ENCODE assay signal across 9 mouse cellular contexts in genomic region chr6:48684319-48684718, GRCm38 (mm10). TPM values are rescaled to one million over a fixed set of nuclear protein-coding genes. Genes with fewer than 3 reads are reported as not detected.
DNase-seq lines count a peak whose midpoint lies in the region; ATAC-seq lines count a peak whose summit lies in the region.
"Had no signal": no experiment of that assay in that cellular context is flagged by ENCODE, and none has a peak within 500 bp of the region (broad histone marks: within the 10 kb centered on the region; RNA-seq: fewer than 3 reads in every experiment).

TSS of gene Gimap4 (plus strand) at chr6:48684549.

- H3K27me3 ChIP-seq in heart, embryonic 10.5 days (ENCODE audit: insufficient read depth, poor library complexity, severe bottlenecking): no peaks in the 10 kb centered on the region
- H3K27me3 ChIP-seq in limb, embryonic 13.5 days: no peaks in the 10 kb centered on the region
- H3K27me3 ChIP-seq in midbrain, embryonic 16.5 days (ENCODE audit: control insufficient read depth, insufficient read depth, low read depth, low read length): no peaks in the 10 kb centered on the region

- H3K4me2 ChIP-seq in limb, embryonic 13.5 days (replicated peaks): no peak within 1 kb of the TSS
- no peak within 1 kb of the TSS for H3K4me2 ChIP-seq in midbrain, embryonic 16.5 days (ENCODE audit: low read length)

- 63% methylated on average over 5 of the region's 5 CpGs for WGBS in heart, embryonic 10.5 days
- 73% methylated on average over 5 of the region's 5 CpGs for WGBS in limb, embryonic 13.5 days
- WGBS in midbrain, embryonic 16.5 days: 75% methylated on average over 5 of the region's 5 CpGs

- H3K27ac ChIP-seq in heart, embryonic 10.5 days: peak within 1 kb of the TSS; percentile 33
- H3K27ac ChIP-seq in limb, embryonic 13.5 days: no peak within 1 kb of the TSS
- no peak within 1 kb of the TSS for H3K27ac ChIP-seq in midbrain, embryonic 16.5 days (ENCODE audit: low read length)

- peak; percentile 74 for DNase-seq in CD4-positive helper T cell, adult 2 months (ENCODE audit: low read depth, low spot score)
- DNase-seq in CD4-positive, CD25-positive, alpha-beta regulatory T cell, adult 2 months (ENCODE audit: low read depth, low spot score): peak; percentile 74
- no peak for DNase-seq in heart, embryonic 10.5 days (ENCODE audit: low spot score)
- DNase-seq in neural tube, embryonic 10.5 days (ENCODE audit: extremely low spot score, low spot score): no peak
- no peak for DNase-seq in B cell, adult 2 months
- DNase-seq: thymus, postnatal 36 days had no signal

- ATAC-seq in limb, embryonic 13.5 days (ENCODE audit: low FRiP score, low read depth): no peak
- no peak for ATAC-seq in midbrain, embryonic 16.5 days

- no peaks in the 10 kb centered on the region for H3K9me3 ChIP-seq in heart, embryonic 10.5 days
- H3K9me3 ChIP-seq in limb, embryonic 13.5 days: no peaks in the 10 kb centered on the region
- no peaks in the 10 kb centered on the region for H3K9me3 ChIP-seq in midbrain, embryonic 16.5 days (replicated peaks; ENCODE audit: control insufficient read depth, low read length, poor library complexity, severe bottlenecking)

- no peaks in the 10 kb centered on the region for H3K36me3 ChIP-seq in heart, embryonic 10.5 days
- no peaks in the 10 kb centered on the region for H3K36me3 ChIP-seq in limb, embryonic 13.5 days
- no peaks in the 10 kb centered on the region for H3K36me3 ChIP-seq in midbrain, embryonic 16.5 days (ENCODE audit: control insufficient read depth, insufficient read depth, low read length)

- H3K9ac ChIP-seq in limb, embryonic 13.5 days: no peak within 1 kb of the TSS
- H3K9ac ChIP-seq in midbrain, embryonic 16.5 days (ENCODE audit: low read depth, low read length): no peak within 1 kb of the TSS

- no peak within 1 kb of the TSS for H3K4me3 ChIP-seq in heart, embryonic 10.5 days
- H3K4me3 ChIP-seq in limb, embryonic 13.5 days: no peak within 1 kb of the TSS
- H3K4me3 ChIP-seq in midbrain, embryonic 16.5 days (ENCODE audit: low read depth, low read length): no peak within 1 kb of the TSS
- H3K4me3 ChIP-seq: erythroblast, embryonic 14.5 days had no signal

- H3K4me1 ChIP-seq in heart, embryonic 10.5 days: no peaks in the 10 kb centered on the region
- no peaks in the 10 kb centered on the region for H3K4me1 ChIP-seq in limb, embryonic 13.5 days
- H3K4me1 ChIP-seq in midbrain, embryonic 16.5 days (ENCODE audit: control insufficient read depth, insufficient read depth, low read length): no peaks in the 10 kb centered on the region

RNA-seq across cellular contexts. Expression of gene Gimap4, which starts in this region (rescaled TPM):
- 6.4 and 10.6 TPM in 2 replicates for polyA plus RNA-seq in heart, embryonic 10.5 days (2016; fragmentation: Nextera tagmentation; extraction: Ambion mirVana)
- polyA plus RNA-seq in limb, embryonic 13.5 days (2015; fragmentation: Nextera tagmentation; extraction: Ambion mirVana): 12.5 and 12.9 TPM in 2 replicates
- polyA plus RNA-seq in midbrain, embryonic 16.5 days (2015; fragmentation: Nextera tagmentation; extraction: Ambion mirVana): 0.88 and 1.0 TPM in 2 replicates
- polyA plus RNA-seq: erythroblast, embryonic 14.5 days had no signal

Comparison
In these comparisons a context has a peak if more than half of its experiments do, and no peak if none do; other contexts are left out.
1. DNase-seq: peak in CD4-positive helper T cell, adult 2 months (single experiment) and CD4-positive, CD25-positive, alpha-beta regulatory T cell, adult 2 months (single experiment); none in heart, embryonic 10.5 days (single experiment), neural tube, embryonic 10.5 days (single experiment) and B cell, adult 2 months (0 of 2).